Mouse (Mus musculus) embryonic facial prominence, embryonic 11.5 days (tissue): ENCODE measurements at regions not wholly inside any gene's neighbourhood (a gene's known extent, or its start where the extent isn't known, plus 50 kb on each side); places are given as distances from the start of the nearest gene placed in this dataset.
A peak's percentile ranks its signal among the peaks of the same experiment; 100 is the strongest.

Experiments used
- ATAC-seq: fragments of 200-750 bp; cut with Nextera tagmentation; replicated peaks from 2 replicates; pipeline ENCODE4 v1.8.0; 2017; ENCODE audit warnings: low read depth; ENCODE audit not compliant: insufficient number of reproducible peaks, low FRiP score, low TSS enrichment
- DNase-seq: peaks from one replicate; pipeline ENCODE4 v3.0.0-alpha.2; 2015; ENCODE audit warnings: low spot score
- H3K27ac ChIP-seq: fragments of 300-500 bp; sonication (generic); replicated peaks from 2 replicates; pipeline ENCODE4 v1.5.1; 2014; ENCODE audit warnings: mild to moderate bottlenecking, low read depth, low read length, control low read depth
- H3K27me3 ChIP-seq: fragments of 300-500 bp; sonication (generic); 2 replicates; pipeline ENCODE4 v1.6.1; 2014; ENCODE audit warnings: mild to moderate bottlenecking, low read length, moderate library complexity, mixed read lengths; ENCODE audit not compliant: control insufficient read depth, insufficient read depth
- H3K36me3 ChIP-seq: fragments of 300-500 bp; sonication (generic); replicated peaks from 2 replicates; pipeline ENCODE4 v1.6.1; 2014; ENCODE audit warnings: low read depth, mild to moderate bottlenecking, low read length, moderate library complexity, mixed read lengths; ENCODE audit not compliant: control insufficient read depth, insufficient read depth
- H3K4me1 ChIP-seq: fragments of 300-500 bp; sonication (generic); 2 replicates; pipeline ENCODE4 v1.6.1; 2014; ENCODE audit warnings: low read length, mixed read lengths; ENCODE audit not compliant: control insufficient read depth, insufficient read depth
- H3K4me2 ChIP-seq: fragments of 300-500 bp; sonication (generic); 2 replicates; pipeline ENCODE4 v1.6.1; 2014; ENCODE audit warnings: low read depth, mild to moderate bottlenecking, control low read depth, low read length, moderate library complexity
- H3K4me3 ChIP-seq: fragments of 300-500 bp; sonication (generic); 2 replicates; pipeline ENCODE4 v1.5.1; 2014; ENCODE audit warnings: low read depth, low read length, control low read depth
- H3K9ac ChIP-seq: fragments of 300-500 bp; sonication (generic); replicated peaks from 2 replicates; pipeline ENCODE4 v1.6.1; 2014; ENCODE audit warnings: mild to moderate bottlenecking, control low read depth, low read length
- H3K9me3 ChIP-seq: fragments of 300-500 bp; sonication (generic); replicated peaks from 2 replicates; pipeline ENCODE4 v1.6.1; 2016; ENCODE audit warnings: mild to moderate bottlenecking, low read length, inconsistent platforms, mixed read lengths; ENCODE audit not compliant: control insufficient read depth
- WGBS: fragments of 180-500 bp; shearing (Covaris S2); extraction: QIAGEN DNeasy Blood & Tissue Kit; methylation state at CpG from one replicate; pipeline ENCODE4 v1.1.7; 2014; 5-methylcytosine and 5-hydroxymethylcytosine counted together

DNA sequence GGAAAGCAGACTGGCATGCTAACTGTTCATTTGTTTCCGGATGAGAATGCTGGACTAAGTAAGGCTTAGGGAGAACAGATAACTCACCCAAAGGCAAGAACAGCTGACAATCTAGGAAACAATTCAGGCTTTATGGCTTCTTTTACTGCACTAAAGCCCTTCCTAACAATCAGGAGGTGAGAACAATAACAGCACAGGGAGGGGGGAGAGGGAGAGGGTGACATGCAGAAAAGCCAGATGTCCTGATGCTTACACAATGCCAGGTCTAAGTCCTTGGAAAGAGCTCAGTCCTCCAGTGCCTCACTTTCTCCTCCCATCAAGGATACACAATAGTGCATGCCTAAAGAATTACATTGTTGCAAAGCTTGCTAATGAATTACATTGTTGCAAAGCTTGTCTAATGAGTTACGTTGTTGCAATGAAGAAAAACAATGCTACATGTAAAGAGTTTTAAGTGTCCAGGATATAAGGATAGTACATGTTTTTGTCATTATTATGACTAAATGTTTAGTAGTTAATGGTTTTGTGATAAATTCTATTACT, 165.3 kb upstream of the Lrig3 start:
- Histone ChIP-seq H3K9me3 (no peaks in the 10 kb centered on the region), H3K36me3 (no peaks in the 10 kb centered on the region), H3K27me3 (no peaks in the 10 kb centered on the region), H3K4me3 (no peak overlapping the region), H3K4me1 (no peaks in the 10 kb centered on the region), H3K27ac (no peak overlapping the region), H3K9ac (no peak overlapping the region), H3K4me2 (no peak overlapping the region)
- WGBS, result 64% methylated on average over 2 of the region's 2 CpGs
- no peak for ATAC-seq
- no peak for DNase-seq

DNA sequence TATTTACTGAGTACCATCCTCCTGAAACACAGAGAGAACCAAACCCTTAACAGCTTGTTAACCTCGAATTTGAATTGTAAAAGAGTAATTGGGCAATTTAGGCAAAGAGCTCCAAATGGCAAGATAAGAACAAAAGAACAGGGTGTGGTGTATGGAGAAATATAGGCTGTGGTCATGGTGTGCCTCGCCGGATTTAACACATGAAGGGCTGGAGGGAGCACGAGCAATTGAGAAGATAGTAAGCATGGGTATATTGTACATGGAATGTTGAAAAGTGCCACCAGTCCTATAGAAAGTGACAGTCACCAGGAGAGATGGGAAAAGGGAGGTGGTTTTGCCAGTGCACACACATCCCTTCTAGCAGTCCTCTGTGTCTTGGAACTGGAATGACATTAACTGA, 164.5 kb upstream of the Lrig3 start:
- Histone ChIP-seq H3K27ac (no peak overlapping the region), H3K9ac (no peak overlapping the region), H3K9me3 (no peaks in the 10 kb centered on the region), H3K4me3 (no peak overlapping the region), H3K36me3 (no peaks in the 10 kb centered on the region), H3K4me1 (no peaks in the 10 kb centered on the region), H3K27me3 (no peaks in the 10 kb centered on the region), H3K4me2 (no peak overlapping the region)
- DNase-seq (no peak), ATAC-seq (no peak)
- WGBS, result 63% methylated on average over 4 of the region's 4 CpGs

DNA sequence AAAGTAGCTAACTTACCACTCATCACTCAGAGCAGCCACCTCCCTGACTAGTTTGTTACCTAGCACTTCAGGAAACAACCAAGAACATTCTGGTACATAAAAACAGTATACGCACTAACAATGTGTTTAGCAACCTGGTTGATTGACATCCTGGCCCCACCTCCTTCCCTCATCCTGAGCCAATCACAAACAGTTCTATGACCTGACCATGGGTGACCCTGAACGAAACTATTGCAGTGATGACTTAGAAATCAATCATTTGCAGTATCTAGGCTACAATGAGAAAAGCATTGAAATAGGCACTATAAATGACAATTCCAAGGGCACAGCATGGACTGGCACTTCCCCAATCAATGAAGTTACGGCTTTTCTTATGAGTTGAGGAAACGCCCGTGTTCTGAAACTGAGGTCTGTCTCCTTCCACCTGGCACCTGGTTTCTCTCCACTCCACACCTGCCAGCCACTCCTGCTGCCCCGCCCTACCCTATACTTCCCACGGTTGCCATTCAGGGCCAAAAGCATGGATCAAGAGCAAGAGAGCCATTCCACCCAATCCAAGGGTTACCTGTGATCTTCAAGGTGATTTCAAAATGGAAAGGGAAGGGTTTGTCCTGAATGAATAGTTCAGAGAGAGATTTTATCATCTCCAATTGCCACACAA, 162.9 kb upstream of the Lrig3 start:
- WGBS, result 94% methylated on average over 7 of the region's 7 CpGs
- ATAC-seq, result no peak

DNA sequence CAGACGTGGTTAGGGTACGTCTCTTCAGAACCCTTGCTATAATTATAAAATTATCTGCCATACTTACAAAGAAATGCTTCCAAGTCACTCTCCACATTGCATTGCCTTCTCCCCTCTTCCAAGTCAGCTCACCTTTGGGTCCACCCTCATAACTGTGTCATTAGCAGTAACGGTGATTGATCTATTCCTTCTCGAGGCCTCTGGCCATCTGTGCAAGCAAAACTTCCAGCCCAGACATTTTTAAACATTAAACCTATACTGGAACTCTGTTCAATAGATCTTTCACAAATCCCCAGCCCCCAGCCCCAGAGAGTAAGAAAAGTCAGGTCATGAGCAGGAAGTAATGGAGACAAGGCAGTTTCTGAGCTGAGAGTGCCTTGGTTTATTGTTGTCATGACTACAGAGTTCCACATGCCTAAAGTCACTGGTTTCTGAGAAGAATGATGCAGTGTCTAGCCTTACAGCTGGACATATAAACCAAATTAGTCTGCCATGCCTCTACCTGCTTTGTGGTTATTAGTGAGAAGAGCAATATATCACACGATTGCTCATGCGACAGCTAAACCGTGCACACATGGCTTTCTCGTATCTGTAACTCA, 156.1 kb upstream of the Lrig3 start:
- H3K4me3 ChIP-seq, result no peak overlapping the region
- DNase-seq, result peak; percentile 68
- no peak overlapping the region for H3K4me2 ChIP-seq
- H3K9ac ChIP-seq, result no peak overlapping the region
- 46% methylated on average over 8 of the region's 8 CpGs for WGBS
- H3K4me1 ChIP-seq, result no peaks in the 10 kb centered on the region
- peak; percentile 75 for ATAC-seq
- no peaks in the 10 kb centered on the region for H3K9me3 ChIP-seq
- H3K36me3 ChIP-seq, result no peaks in the 10 kb centered on the region
- H3K27ac ChIP-seq, result peak overlapping the region; percentile 72
- H3K27me3 ChIP-seq, result no peaks in the 10 kb centered on the region

More for the DNA sequence above, 162.9 kb upstream of the Lrig3 start:
- no peak overlapping the region for H3K27ac ChIP-seq
- no peak for DNase-seq
- H3K9ac ChIP-seq, result no peak overlapping the region
- H3K9me3 ChIP-seq, result no peaks in the 10 kb centered on the region
- no peak overlapping the region for H3K4me3 ChIP-seq
- H3K27me3 ChIP-seq, result no peaks in the 10 kb centered on the region
- no peak overlapping the region for H3K4me2 ChIP-seq
- H3K4me1 ChIP-seq, result no peaks in the 10 kb centered on the region
- no peaks in the 10 kb centered on the region for H3K36me3 ChIP-seq

DNA sequence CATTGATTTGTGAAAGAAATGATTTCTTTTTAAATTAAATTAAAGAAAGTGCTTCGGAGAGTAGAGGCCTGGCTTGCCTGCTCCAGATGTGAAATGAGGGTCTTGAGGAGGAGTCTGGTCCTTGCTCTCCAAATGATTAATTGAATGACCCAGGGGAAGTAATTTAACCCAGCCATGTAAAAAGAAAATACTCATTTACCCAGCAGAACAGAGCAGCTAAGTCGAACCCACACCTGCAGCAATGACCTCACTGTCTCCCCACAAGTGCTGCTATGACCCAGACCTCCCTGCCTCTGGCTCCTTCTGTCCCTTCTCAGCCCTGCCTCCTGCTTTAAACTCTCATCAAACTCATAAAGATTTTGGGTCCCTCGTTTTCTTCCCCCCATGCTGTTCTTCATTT, 155.4 kb upstream of the Lrig3 start:
- H3K36me3 ChIP-seq, result no peaks in the 10 kb centered on the region
- no peak overlapping the region for H3K4me2 ChIP-seq
- no peak overlapping the region for H3K4me3 ChIP-seq
- H3K27me3 ChIP-seq, result no peaks in the 10 kb centered on the region
- ATAC-seq, result peak; percentile 57; the same call in 1 of the 2 replicates
- H3K9ac ChIP-seq, result no peak overlapping the region
- no peaks in the 10 kb centered on the region for H3K4me1 ChIP-seq
- DNase-seq, result peak; percentile 61
- H3K9me3 ChIP-seq, result no peaks in the 10 kb centered on the region
- WGBS, result 24% methylated on average over 3 of the region's 3 CpGs
- H3K27ac ChIP-seq, result 0 out of 2 replicates have a peak overlapping the region, but pooled peaks have one; percentile 36

DNA sequence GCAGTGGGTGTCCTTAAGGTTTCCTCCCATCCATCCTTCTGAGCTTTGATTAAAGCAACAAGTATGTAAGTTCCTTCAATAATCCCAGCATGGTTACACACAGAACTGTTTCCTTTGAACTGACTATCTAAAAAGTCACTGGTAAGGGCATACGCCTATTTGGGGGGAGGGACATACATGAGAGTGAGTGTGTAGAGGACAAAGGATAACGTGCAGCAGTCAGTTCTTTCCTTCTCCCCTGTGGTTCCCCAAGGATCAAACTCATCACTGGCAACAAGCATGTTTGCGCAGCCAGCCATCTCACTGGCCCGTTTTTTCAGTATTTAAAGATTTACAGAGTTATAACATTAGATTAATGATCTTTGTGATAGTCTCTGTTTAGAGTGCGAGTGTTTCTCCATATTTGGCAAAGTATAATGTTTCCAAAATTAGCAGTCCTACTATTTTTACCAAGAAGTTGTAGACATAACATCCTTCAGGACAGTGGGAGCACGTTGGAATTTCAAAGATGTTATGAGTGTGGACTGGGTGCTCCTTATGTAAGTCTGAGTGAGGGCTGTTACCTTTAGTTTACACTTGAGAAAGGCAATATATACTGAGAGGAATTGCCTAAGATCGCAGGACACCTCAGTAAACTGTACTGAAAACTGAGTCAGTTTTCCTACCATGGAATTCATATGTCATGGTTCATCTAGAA, 151.6 kb upstream of the Lrig3 start:
- no peak overlapping the region for H3K4me2 ChIP-seq
- WGBS, result 72% methylated on average over 7 of the region's 7 CpGs
- H3K9me3 ChIP-seq, result no peaks in the 10 kb centered on the region
- H3K27me3 ChIP-seq, result no peaks in the 10 kb centered on the region
- H3K27ac ChIP-seq, result no peak overlapping the region
- H3K9ac ChIP-seq, result no peak overlapping the region
- H3K36me3 ChIP-seq, result no peaks in the 10 kb centered on the region
- H3K4me1 ChIP-seq, result no peaks in the 10 kb centered on the region
- no peak for DNase-seq
- H3K4me3 ChIP-seq, result no peak overlapping the region
- ATAC-seq, result no peak

DNA sequence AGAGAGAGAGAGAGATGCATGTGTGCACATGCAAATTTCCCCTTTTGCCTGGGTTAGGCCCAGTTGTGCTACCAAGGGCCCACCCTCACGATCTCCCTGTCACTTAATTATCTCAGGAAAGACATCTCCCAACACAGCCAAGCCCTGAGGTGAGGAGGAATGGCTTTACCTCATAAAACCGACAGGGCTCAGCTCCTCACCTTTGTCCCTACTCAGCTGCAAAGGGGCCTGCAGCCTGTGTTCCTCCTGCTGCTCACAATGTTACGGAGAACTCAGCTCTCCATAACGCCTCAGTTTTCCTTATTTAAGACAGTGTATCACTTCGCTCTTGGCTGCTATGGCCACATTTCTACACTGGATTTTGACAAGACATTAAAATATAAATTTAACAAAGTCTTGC, 133.8 kb upstream of the Lrig3 start:
- no peak overlapping the region for H3K27ac ChIP-seq
- no peak overlapping the region for H3K4me2 ChIP-seq
- no peak overlapping the region for H3K9ac ChIP-seq
- no peak overlapping the region for H3K4me3 ChIP-seq
- WGBS, result 63% methylated on average over 5 of the region's 5 CpGs
- no peaks in the 10 kb centered on the region for H3K4me1 ChIP-seq
- no peaks in the 10 kb centered on the region for H3K9me3 ChIP-seq
- no peak for ATAC-seq
- DNase-seq, result no peak
- no peaks in the 10 kb centered on the region for H3K36me3 ChIP-seq
- no peaks in the 10 kb centered on the region for H3K27me3 ChIP-seq

DNA sequence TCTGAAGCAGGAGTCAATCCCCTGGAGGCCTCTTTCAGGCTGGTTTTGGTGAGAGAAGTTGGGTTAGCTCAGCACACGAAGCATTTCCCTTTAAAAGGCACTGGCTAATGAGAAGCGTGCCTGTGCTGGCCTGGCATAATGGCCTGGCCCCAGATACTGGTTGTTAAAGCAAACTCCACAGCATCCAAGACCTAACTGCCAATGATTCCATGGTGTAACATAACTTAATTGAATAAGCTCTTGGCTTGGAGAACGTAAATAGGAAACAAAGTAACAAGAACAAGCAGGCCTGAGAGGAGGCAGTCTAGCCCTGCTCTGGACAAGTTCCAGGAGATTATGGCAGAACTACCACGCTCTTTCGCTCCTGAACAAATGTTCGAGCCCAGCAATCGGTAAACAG, 133.2 kb upstream of the Lrig3 start:
- ATAC-seq (no peak), DNase-seq (no peak)
- no peak overlapping the region for H3K27ac ChIP-seq
- no peaks in the 10 kb centered on the region for H3K4me1 ChIP-seq
- no peak overlapping the region for H3K4me2 ChIP-seq
- H3K27me3 ChIP-seq, result no peaks in the 10 kb centered on the region
- H3K36me3 ChIP-seq, result no peaks in the 10 kb centered on the region
- no peak overlapping the region for H3K4me3 ChIP-seq
- no peak overlapping the region for H3K9ac ChIP-seq
- no peaks in the 10 kb centered on the region for H3K9me3 ChIP-seq
- 71% methylated on average over 7 of the region's 7 CpGs for WGBS
